8 mouse cellular contexts compared by ENCODE assay signal in the genomic region with DNA sequence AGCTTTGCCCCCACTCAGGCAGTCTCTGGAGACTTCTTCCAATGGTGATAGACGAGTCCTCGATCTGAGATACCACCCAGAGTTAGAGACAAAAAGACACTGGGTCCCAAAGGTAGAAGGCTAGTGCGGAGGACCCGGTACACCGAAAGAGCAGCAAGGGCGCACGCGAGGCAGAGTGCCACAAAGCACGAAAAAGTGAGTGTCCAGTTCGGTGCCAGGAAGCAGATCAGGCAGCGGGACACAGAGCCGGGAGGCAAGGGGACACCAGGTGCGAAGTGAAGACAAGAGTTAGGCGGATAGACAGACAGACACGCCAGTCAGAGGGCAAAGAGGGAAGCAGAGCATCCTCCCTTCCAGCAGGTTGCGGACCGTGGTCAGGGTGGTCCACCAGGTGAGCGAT. TPM values are rescaled to one million over a fixed set of nuclear protein-coding genes. Genes with fewer than 3 reads are reported as not detected.
DNase-seq lines count a peak whose midpoint lies in the region; ATAC-seq and TF ChIP-seq lines count a peak whose summit lies in the region.

A gene (plus strand): TSS at position 252 of the 400 bp plus-strand sequence.

- TF ChIP-seq CTCF in lung, postnatal 0 days (IDR thresholded peaks at IDR 0.05): no peak

- 0 out of 2 replicates have a peak, but pooled peaks have one; percentile 6 for ATAC-seq in lung, postnatal 0 days
- ATAC-seq in heart, embryonic 11.5 days (replicated peaks; ENCODE audit: insufficient number of reproducible peaks, low FRiP score, low TSS enrichment): no peak
- ATAC-seq in neural tube, embryonic 13.5 days (ENCODE audit: low read depth): peak; percentile 4; the same call in 1 of the 2 replicates

- H3K9me3 ChIP-seq in lung, postnatal 0 days (ENCODE audit: low read length): no peaks in the 10 kb centered on the region
- H3K9me3 ChIP-seq in heart, embryonic 11.5 days (replicated peaks; ENCODE audit: control insufficient read depth, low read length): no peaks in the 10 kb centered on the region
- H3K9me3 ChIP-seq in neural tube, embryonic 13.5 days: no peaks in the 10 kb centered on the region

- H3K27me3 ChIP-seq in lung, postnatal 0 days (replicated peaks; ENCODE audit: insufficient read depth, low read length): peaks cover 27% of the 10 kb centered on the region
- H3K27me3 ChIP-seq in heart, embryonic 11.5 days (ENCODE audit: control insufficient read depth, insufficient read depth, low read length): peaks cover 55% of the 10 kb centered on the region
- peaks cover 5% of the 10 kb centered on the region; the same call in 1 of the 2 replicates for H3K27me3 ChIP-seq in neural tube, embryonic 13.5 days

- H3K27ac ChIP-seq in lung, postnatal 0 days (ENCODE audit: low read length): no peak within 1 kb of the TSS
- H3K27ac ChIP-seq in brown adipose tissue, adult 24 weeks (replicated peaks; ENCODE audit: low read depth, low read length): no peak within 1 kb of the TSS
- H3K27ac ChIP-seq in heart, embryonic 11.5 days (ENCODE audit: low read depth, low read length): no peak within 1 kb of the TSS
- peak within 1 kb of the TSS; percentile 99 for H3K27ac ChIP-seq in neural tube, embryonic 13.5 days (replicated peaks)

- 3% methylated on average over 15 of the region's 18 CpGs for WGBS in lung, postnatal 0 days
- 1% methylated on average over 17 of the region's 18 CpGs for WGBS in heart, embryonic 11.5 days (ENCODE audit: insufficient replicate concordance)
- WGBS in neural tube, embryonic 13.5 days: under 1% methylated on average over 18 of the region's 18 CpGs

- DNase-seq in lung, postnatal 0 days (ENCODE audit: low spot score): no peak
- no peak for DNase-seq in lung, postnatal 4 days
- DNase-seq in left cerebral cortex, adult 8-10 months (ENCODE audit: low spot score in 2 of 2): no peak
- DNase-seq in spleen, postnatal 4 days (ENCODE audit: low spot score in 2 of 2): no peak
- DNase-seq in thymus, postnatal 25 days: no peak

- peak within 1 kb of the TSS; percentile 44 for H3K4me3 ChIP-seq in lung, postnatal 0 days (ENCODE audit: low read depth, low read length)
- H3K4me3 ChIP-seq in brown adipose tissue, adult 24 weeks (ENCODE audit: insufficient read depth, low read depth, low read length): no peak within 1 kb of the TSS
- peak within 1 kb of the TSS; percentile 62 for H3K4me3 ChIP-seq in heart, embryonic 11.5 days (ENCODE audit: low read depth, low read length)
- H3K4me3 ChIP-seq in neural tube, embryonic 13.5 days: peak within 1 kb of the TSS; percentile 76

- no peak for TF ChIP-seq EP300 in lung, postnatal 0 days (IDR thresholded peaks at IDR 0.05)

- H3K4me1 ChIP-seq in lung, postnatal 0 days (ENCODE audit: insufficient read depth, low read depth, low read length): 0 out of 2 replicates have a peak, but pooled peaks cover 3% of the 10 kb centered on the region
- H3K4me1 ChIP-seq in brown adipose tissue, adult 24 weeks (ENCODE audit: control insufficient read depth, insufficient read depth, insufficient read length, low read length): no peaks in the 10 kb centered on the region
- peaks cover 4% of the 10 kb centered on the region; the same call in 1 of the 2 replicates for H3K4me1 ChIP-seq in heart, embryonic 11.5 days (ENCODE audit: control insufficient read depth, insufficient read depth, low read length)
- H3K4me1 ChIP-seq in neural tube, embryonic 13.5 days (replicated peaks): peaks cover 64% of the 10 kb centered on the region

- H3K4me2 ChIP-seq in lung, postnatal 0 days (replicated peaks; ENCODE audit: low read depth, low read length): peak within 1 kb of the TSS; percentile 89
- H3K4me2 ChIP-seq in heart, embryonic 11.5 days: peak within 1 kb of the TSS; percentile 96
- H3K4me2 ChIP-seq in neural tube, embryonic 13.5 days: peak within 1 kb of the TSS; percentile 76

- no peaks in the 10 kb centered on the region for H3K36me3 ChIP-seq in lung, postnatal 0 days (ENCODE audit: insufficient read depth, low read length)
- no peaks in the 10 kb centered on the region for H3K36me3 ChIP-seq in heart, embryonic 11.5 days (ENCODE audit: control insufficient read depth, insufficient read depth, low read length)
- H3K36me3 ChIP-seq in neural tube, embryonic 13.5 days: no peaks in the 10 kb centered on the region

- no peak within 1 kb of the TSS for H3K9ac ChIP-seq in lung, postnatal 0 days (replicated peaks; ENCODE audit: low read depth)
- H3K9ac ChIP-seq in heart, embryonic 11.5 days (ENCODE audit: low read depth, low read length): peak within 1 kb of the TSS; percentile 68
- H3K9ac ChIP-seq in neural tube, embryonic 13.5 days: peak within 1 kb of the TSS; percentile 99

RNA-seq across cellular contexts. Expression of the gene that starts here (rescaled TPM):
- 35.2 and 35.7 TPM in 2 replicates for polyA plus RNA-seq in lung, postnatal 0 days (2015; fragmentation: Nextera tagmentation; extraction: Ambion mirVana)
- 21.6 and 26.2 TPM in 2 replicates for polyA plus RNA-seq in brown adipose tissue, adult 24 weeks (2012; ENCODE audit: insufficient read depth, insufficient read length, missing spikeins)
- 45.3 and 47.2 TPM in 2 replicates for polyA plus RNA-seq in heart, embryonic 11.5 days (2014; fragmentation: Nextera tagmentation; extraction: Ambion mirVana)
- 10 to 100 TPM; 15.8 to 18.8 (median 16.4) TPM for total RNA-seq in left cerebral cortex, adult 8-10 months (2022)
- polyA plus RNA-seq in neural tube, embryonic 13.5 days (2015; fragmentation: Nextera tagmentation; extraction: Ambion mirVana): 98.7 and 116 TPM in 2 replicates
